Mouse (Mus musculus): ENCODE measurements around the gene Gramd1b.

GRCm38 (mm10) chr9:40522156-40522555 is 9.0 kb downstream of the Gramd1b start:
- TF ChIP-seq CTCF (IDR thresholded peaks at IDR 0.05; ENCODE audit: extremely low read depth, insufficient read depth, insufficient read length, insufficient replicate concordance) (no peak), POLR2A (IDR thresholded peaks at IDR 0.05; ENCODE audit: low read depth, low read length) (no peak)
